ENCODE assay signal across 2 mouse cellular contexts in genomic region chr3:90079133-90079762, GRCm38 (mm10).
TF ChIP-seq lines count a peak whose summit lies in the region.

No protein-coding gene starts in this region.

TF ChIP-seq in C2C12, 6 proteins besides CTCF, POLR2A, EP300 and RAD21 (continued from another document):
- no peak for TF ChIP-seq USF1 (IDR thresholded peaks at IDR 0.05; ENCODE audit: low read depth)

TF ChIP-seq in myocyte, 11 proteins besides CTCF, POLR2A, EP300 and RAD21 (continued from another document):
- no peak for TF ChIP-seq SRF (IDR thresholded peaks at IDR 0.05; ENCODE audit: control insufficient read depth, insufficient read length, low read depth)
- TF ChIP-seq MYOD1 (IDR thresholded peaks at IDR 0.05; ENCODE audit: control insufficient read depth in 1 of 3, insufficient read length in 2 of 3, low read depth in 2 of 3), result no peak
- no peak for TF ChIP-seq MAX (IDR thresholded peaks at IDR 0.05; ENCODE audit: low read depth)
- no peak for TF ChIP-seq CEBPB (IDR thresholded peaks at IDR 0.05; ENCODE audit: insufficient read depth, poor library complexity, severe bottlenecking)
- no peak for TF ChIP-seq E2F4 (IDR thresholded peaks at IDR 0.05; ENCODE audit: insufficient read depth)
- no peak for TF ChIP-seq POLR2AphosphoS2 (IDR thresholded peaks at IDR 0.05; ENCODE audit: insufficient read length, low read depth)
- TF ChIP-seq MYOG (IDR thresholded peaks at IDR 0.05; ENCODE audit: control insufficient read depth in 1 of 3, insufficient read depth in 1 of 3, insufficient read length in 2 of 3, low read depth in 2 of 3), result no peak
- no peak for TF ChIP-seq USF1 (IDR thresholded peaks at IDR 0.05; ENCODE audit: low read depth)
- no peak for TF ChIP-seq REST (IDR thresholded peaks at IDR 0.05; ENCODE audit: insufficient read depth, insufficient read length)
- TF ChIP-seq TCF12 (IDR thresholded peaks at IDR 0.05; ENCODE audit: insufficient read depth, poor library complexity, severe bottlenecking), result no peak
